Mouse (Mus musculus) erythroblast, embryonic 14.5 days (primary cell): ENCODE data around the gene Dmd.

Experiments
- GATA1 ChIP-seq: IDR thresholded peaks from 2 replicates; pipeline ENCODE4 v1.6.1; 2012; ENCODE audit warnings: low read length, inconsistent platforms, mixed read lengths
- TAL1 ChIP-seq: IDR thresholded peaks from 3 replicates; pipeline ENCODE4 v1.6.1; 2012; ENCODE audit warnings: low read length, inconsistent platforms, mixed read lengths

- no peak for TF ChIP-seq GATA1
- no peak for TF ChIP-seq TAL1
Measured at GRCm38 (mm10) chrX:85132706-85133105, 2184.0 kb downstream of the Dmd start.
